Mouse (Mus musculus) heart, adult 2 months (tissue): Measurements from ENCODE around the gene Dgcr2.
A peak's percentile ranks its signal among the peaks of the same experiment; 100 is the strongest.

ENCODE experiments used
- CTCF ChIP-seq: fragments of 200-600 bp; IDR thresholded peaks from 2 replicates; pipeline ENCODE4 v1.8.1; 2022; ENCODE audit warnings: antibody characterized with exemption, mild to moderate bottlenecking, moderate library complexity
- POLR2A ChIP-seq: fragments of 200-500 bp; IDR thresholded peaks from 2 replicates; pipeline ENCODE4 v1.6.1; 2011; ENCODE audit warnings: mild to moderate bottlenecking, low read depth, low read length, control low read depth; ENCODE audit not compliant: insufficient read depth

DNA sequence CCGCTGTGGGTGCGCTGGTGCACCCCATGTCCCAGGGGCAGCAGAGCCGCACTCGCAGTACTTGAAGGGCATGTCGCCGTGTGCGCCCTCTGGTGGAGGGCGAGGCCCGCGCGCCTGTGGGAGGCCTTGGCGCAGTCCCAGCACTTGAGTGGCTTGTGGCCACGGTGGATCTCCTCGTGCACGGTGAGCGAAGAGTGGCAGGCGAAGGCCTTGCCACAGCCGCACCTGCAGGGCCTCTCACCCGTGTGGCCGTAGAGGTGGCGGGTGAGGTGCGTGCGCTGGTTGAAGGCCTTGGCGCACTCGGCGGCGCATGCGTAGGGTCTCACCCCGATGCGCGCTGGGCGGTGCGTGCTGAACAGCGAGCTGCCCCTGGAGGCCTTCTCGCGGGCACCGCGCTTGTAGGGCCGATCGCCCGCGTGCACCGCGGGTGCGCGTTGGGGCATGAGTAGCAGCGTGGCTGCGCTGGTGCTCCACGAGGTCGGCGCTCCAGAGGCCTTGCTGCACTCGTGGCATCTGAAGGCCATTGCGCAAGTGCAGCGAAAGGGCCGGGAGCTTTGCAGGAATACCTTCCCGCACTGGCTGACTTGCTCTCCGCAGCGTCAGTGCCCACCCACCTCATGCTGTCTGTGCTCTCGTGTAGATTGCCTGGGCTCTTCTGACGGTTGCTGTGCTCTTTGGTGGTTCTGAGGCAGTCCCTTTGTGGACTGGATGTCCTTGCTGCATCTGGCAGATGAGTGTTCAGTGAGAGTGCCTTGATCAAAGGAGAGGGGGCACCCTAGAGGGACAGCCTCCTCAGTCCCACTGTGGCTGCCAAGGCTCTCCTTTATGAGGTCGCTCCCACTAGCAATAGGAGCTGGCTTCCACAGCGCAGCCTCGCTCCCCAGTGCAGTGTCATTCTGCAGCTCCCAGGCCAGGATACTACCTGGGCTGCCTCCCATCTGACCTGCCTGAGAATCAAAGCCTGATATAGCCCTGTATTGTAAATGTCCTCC, 82.7 kb downstream of the Dgcr2 start:
- no peak for TF ChIP-seq POLR2A
- TF ChIP-seq CTCF: peak; percentile 87
